Mouse (Mus musculus): ENCODE results near the gene Rad18. TPM values are rescaled to one million over a fixed set of nuclear protein-coding genes. Genes with fewer than 3 reads are reported as not detected.

The Rad18 gene
- total RNA-seq, 2 experiments from 2014 or later: 7.2 TPM

GRCm38 (mm10) chr6:112574558-112574957 lies 121.9 kb downstream of the Rad18 start:
- H3K27ac ChIP-seq: no peak overlapping the region
- intact Hi-C loops (cut with DNase I): no loop called here
- H3K4me3 ChIP-seq: no peak overlapping the region
- no peak for DNase-seq (ENCODE audit: extremely low spot score in 1 of 2, low spot score in 2 of 2)
- TF ChIP-seq CTCF (IDR thresholded peaks at IDR 0.05): no peak

DNA sequence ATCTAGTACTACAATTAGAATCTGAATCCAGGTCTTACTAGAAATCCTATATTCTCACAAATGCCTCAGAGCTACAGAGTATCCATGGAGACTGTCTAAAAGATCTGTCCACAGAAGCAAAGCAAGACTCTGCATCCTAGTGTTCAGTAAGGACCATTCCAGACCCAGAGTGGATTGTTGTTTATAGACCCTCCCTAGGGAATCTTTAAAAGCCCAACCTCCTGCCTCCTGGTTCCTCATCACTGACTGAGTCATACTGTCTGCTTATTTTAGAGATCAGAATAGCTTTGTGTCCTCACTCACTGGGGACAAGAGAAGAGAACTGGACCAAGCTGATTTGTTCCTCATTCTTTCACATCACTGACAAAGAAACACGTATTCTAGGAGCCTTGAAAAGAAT lies 126.1 kb downstream of the Rad18 start:
- intact Hi-C loops (cut with DNase I): no loop called here
- H3K4me3 ChIP-seq: no peak overlapping the region
- no peak for DNase-seq (ENCODE audit: extremely low spot score in 1 of 2, low spot score in 2 of 2)
- H3K27ac ChIP-seq: no peak overlapping the region
- no peak for TF ChIP-seq CTCF (IDR thresholded peaks at IDR 0.05)

Other genes with a start within 250 kb of the Rad18 start
- gene Cav3, start 237.2 kb downstream of the Rad18 start, total RNA-seq (2021): under 1 TPM in 1 of 2 experiments, not detected in 1; 0.30 TPM
- gene Oxtr, start 206.7 kb downstream of the Rad18 start, total RNA-seq (2021): 1 to 10 TPM; 6.5 to 6.9 TPM